Mouse (Mus musculus) kidney, embryonic 15.5 days (tissue): ENCODE results near the gene Abl2. TPM values are rescaled to one million over a fixed set of nuclear protein-coding genes. Genes with fewer than 3 reads are reported as not detected.
A peak's percentile ranks its signal among the peaks of the same experiment; 100 is the strongest.
"Not testable (repeated sequence)": the region's sequence is repeated elsewhere in the genome, so short reads cannot be mapped to it uniquely, and the experiment has no call there.

Experiments used
- ATAC-seq: fragments of 200-750 bp; cut with Nextera tagmentation; replicated peaks from 2 replicates; pipeline ENCODE4 v1.8.0; 2017; ENCODE audit warnings: moderate TSS enrichment; ENCODE audit not compliant: low FRiP score
- H3K27ac ChIP-seq: fragments of 300-500 bp; sonication (generic); 2 replicates; pipeline ENCODE4 v1.5.1; 2015; ENCODE audit warnings: mild to moderate bottlenecking, inconsistent platforms
- H3K27me3 ChIP-seq: fragments of 300-500 bp; sonication (generic); 2 replicates; pipeline ENCODE4 v1.6.1; 2015; ENCODE audit warnings: inconsistent platforms
- H3K36me3 ChIP-seq: fragments of 300-500 bp; sonication (generic); 2 replicates; pipeline ENCODE4 v1.6.1; 2015; ENCODE audit warnings: inconsistent platforms
- H3K4me1 ChIP-seq: fragments of 300-500 bp; sonication (generic); 2 replicates; pipeline ENCODE4 v1.6.1; 2015; ENCODE audit warnings: inconsistent platforms
- H3K4me2 ChIP-seq: fragments of 300-500 bp; sonication (generic); 2 replicates; pipeline ENCODE4 v1.6.1; 2015; ENCODE audit warnings: moderate library complexity, mild to moderate bottlenecking, inconsistent platforms
- H3K4me3 ChIP-seq: fragments of 300-500 bp; sonication (generic); replicated peaks from 2 replicates; pipeline ENCODE4 v1.5.1; 2015; ENCODE audit warnings: mild to moderate bottlenecking, inconsistent platforms
- H3K9ac ChIP-seq: fragments of 300-500 bp; sonication (generic); 2 replicates; pipeline ENCODE4 v1.6.1; 2015; ENCODE audit warnings: mild to moderate bottlenecking, inconsistent platforms
- H3K9me3 ChIP-seq: fragments of 300-500 bp; sonication (generic); replicated peaks from 2 replicates; pipeline ENCODE4 v1.6.1; 2016; ENCODE audit warnings: inconsistent platforms
- WGBS: fragments of 180-500 bp; shearing (Covaris S2); methylation state at CpG from one replicate; pipeline ENCODE4 v1.1.7; 2015; ENCODE audit warnings: mixed read lengths; 5-methylcytosine and 5-hydroxymethylcytosine counted together
- polyA plus RNA-seq: library from polyadenylated mRNA; unstranded; fragments of >200 nt; fragmentation: Nextera tagmentation; extraction: Ambion mirVana; gene quantifications from 2 replicates; pipeline ENCODE4 v1.2.1, GENCODE M21; 2015

The Abl2 gene
- polyA plus RNA-seq, 1 experiment from 2014 or later: 5.2 TPM

GRCm38 (mm10) chr1:156660660-156661236, 102.2 kb downstream of the Abl2 start:
- not testable (repeated sequence) for H3K9ac ChIP-seq, H3K4me3 ChIP-seq, H3K4me1 ChIP-seq, ATAC-seq, H3K27me3 ChIP-seq, H3K4me2 ChIP-seq, H3K36me3 ChIP-seq, H3K9me3 ChIP-seq
- 65% methylated on average over 21 of the region's 21 CpGs for WGBS
- 0 out of 2 replicates have a peak overlapping the region, but pooled peaks have one; percentile 2 for H3K27ac ChIP-seq

DNA sequence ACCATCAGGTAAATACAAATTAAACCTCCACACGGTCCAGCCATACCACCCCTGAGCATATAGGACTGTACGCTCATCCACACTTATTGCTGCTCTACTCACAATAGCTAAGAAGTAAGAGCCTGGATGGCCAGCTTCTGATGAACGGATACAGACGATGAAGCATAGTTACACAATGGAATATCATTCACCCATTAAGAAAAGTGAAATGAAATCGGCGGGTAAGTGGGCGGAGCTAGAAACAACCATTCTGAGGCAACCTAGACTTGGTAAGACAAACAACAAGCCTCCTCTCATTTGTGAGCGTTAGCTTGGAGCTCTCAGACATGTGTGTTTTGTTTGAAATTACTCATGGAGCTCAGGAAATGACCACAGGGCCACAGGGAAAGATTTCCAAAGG, 107.2 kb downstream of the Abl2 start:
- peaks cover 7% of the 10 kb centered on the region; the same call in 1 of the 2 replicates for H3K4me1 ChIP-seq
- no peak overlapping the region for H3K4me2 ChIP-seq
- no peaks in the 10 kb centered on the region for H3K27me3 ChIP-seq
- H3K4me3 ChIP-seq: no peak overlapping the region
- no peak overlapping the region for H3K27ac ChIP-seq
- no peaks in the 10 kb centered on the region for H3K9me3 ChIP-seq
- H3K9ac ChIP-seq: no peak overlapping the region
- WGBS: 92% methylated on average over 8 of the region's 8 CpGs
- ATAC-seq: no peak
- no peaks in the 10 kb centered on the region for H3K36me3 ChIP-seq

DNA sequence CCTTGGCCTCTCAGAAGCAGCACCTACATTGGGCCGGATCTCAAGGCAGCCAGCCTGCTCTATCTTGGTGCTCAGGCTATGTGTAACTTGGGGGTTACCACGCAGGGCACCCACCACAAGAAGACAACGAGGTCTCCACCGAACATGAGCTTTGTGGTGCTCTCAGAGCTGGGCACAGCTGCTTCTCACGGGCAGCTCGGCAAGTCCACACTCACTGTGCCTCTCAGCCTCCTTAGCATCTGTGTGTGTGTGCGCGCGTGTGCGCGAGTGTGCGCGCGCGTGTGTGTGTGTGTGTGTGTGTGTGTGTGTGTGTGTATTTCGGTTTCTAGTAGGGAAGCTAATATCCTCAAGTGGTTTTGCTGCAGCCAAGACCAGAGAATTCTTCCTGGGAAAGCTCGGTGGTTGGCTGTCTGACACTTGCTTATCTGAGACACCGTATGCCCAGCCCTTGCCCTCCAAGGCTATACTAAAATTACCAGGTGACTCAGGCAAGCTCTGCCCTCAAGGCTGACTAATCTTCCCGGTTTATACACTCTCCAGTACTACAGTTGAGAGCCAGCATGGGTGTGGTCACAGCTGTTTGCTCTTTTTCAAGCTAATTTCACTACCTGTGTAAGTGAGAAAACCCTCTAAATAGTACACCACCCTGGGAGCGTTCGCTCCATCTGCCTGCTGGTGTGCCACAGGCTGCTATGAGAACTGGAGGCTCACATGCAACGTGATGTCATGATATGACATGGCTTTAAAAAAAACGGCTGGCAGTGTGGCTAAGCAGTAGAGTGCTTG, 108.7 kb downstream of the Abl2 start:
- Histone ChIP-seq H3K9ac (no peak overlapping the region), H3K4me2 (no peak overlapping the region), H3K36me3 (no peaks in the 10 kb centered on the region), H3K4me1 (peaks cover 7% of the 10 kb centered on the region; the same call in 1 of the 2 replicates), H3K9me3 (no peaks in the 10 kb centered on the region), H3K27me3 (no peaks in the 10 kb centered on the region), H3K27ac (no peak overlapping the region), H3K4me3 (no peak overlapping the region)
- WGBS: 87% methylated on average over 23 of the region's 23 CpGs
- ATAC-seq: no peak

- Histone ChIP-seq H3K36me3 (no peaks in the 10 kb centered on the region), H3K9me3 (no peaks in the 10 kb centered on the region), H3K27me3 (no peaks in the 10 kb centered on the region), H3K4me2 (no peak overlapping the region), H3K9ac (no peak overlapping the region), H3K4me1 (peaks cover 17% of the 10 kb centered on the region), H3K4me3 (no peak overlapping the region), H3K27ac (no peak overlapping the region)
- WGBS: 27% methylated on average over 5 of the region's 5 CpGs
- ATAC-seq: no peak
Observed at GRCm38 (mm10) chr1:156668602-156669001, 110.0 kb downstream of the Abl2 start.

GRCm38 (mm10) chr1:156669208-156669983, 110.8 kb downstream of the Abl2 start:
- 56% methylated on average over 11 of the region's 11 CpGs for WGBS
- Histone ChIP-seq H3K4me2 (no peak overlapping the region), H3K9ac (no peak overlapping the region), H3K4me3 (no peak overlapping the region), H3K9me3 (no peaks in the 10 kb centered on the region), H3K27ac (no peak overlapping the region), H3K4me1 (peaks cover 20% of the 10 kb centered on the region), H3K36me3 (no peaks in the 10 kb centered on the region), H3K27me3 (no peaks in the 10 kb centered on the region)
- no peak for ATAC-seq

DNA sequence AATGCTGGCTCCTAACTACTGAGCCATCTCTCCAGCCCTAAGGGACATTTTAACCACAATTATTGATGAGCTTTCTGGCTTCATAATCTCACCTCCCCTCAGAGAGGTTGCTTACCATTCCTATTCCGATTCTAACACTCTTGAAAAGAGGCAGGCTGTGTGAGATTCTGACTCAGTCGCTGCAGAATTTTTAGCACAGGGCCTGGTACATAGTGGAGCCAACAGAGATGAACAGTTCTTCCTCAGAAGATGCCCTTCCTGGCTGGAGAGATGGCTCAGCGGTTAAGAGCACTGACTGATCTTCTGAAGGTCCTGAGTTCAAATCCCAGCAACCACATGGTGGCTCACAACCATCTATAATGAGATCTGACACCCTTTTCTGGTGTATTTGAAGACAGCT, 113.3 kb downstream of the Abl2 start:
- H3K9ac ChIP-seq: no peak overlapping the region
- H3K4me3 ChIP-seq: no peak overlapping the region
- H3K4me2 ChIP-seq: no peak overlapping the region
- 90% methylated on average over 3 of the region's 3 CpGs for WGBS
- no peaks in the 10 kb centered on the region for H3K27me3 ChIP-seq
- no peaks in the 10 kb centered on the region for H3K9me3 ChIP-seq
- no peaks in the 10 kb centered on the region for H3K36me3 ChIP-seq
- no peak overlapping the region for H3K27ac ChIP-seq
- ATAC-seq: no peak
- peaks cover 27% of the 10 kb centered on the region for H3K4me1 ChIP-seq

DNA sequence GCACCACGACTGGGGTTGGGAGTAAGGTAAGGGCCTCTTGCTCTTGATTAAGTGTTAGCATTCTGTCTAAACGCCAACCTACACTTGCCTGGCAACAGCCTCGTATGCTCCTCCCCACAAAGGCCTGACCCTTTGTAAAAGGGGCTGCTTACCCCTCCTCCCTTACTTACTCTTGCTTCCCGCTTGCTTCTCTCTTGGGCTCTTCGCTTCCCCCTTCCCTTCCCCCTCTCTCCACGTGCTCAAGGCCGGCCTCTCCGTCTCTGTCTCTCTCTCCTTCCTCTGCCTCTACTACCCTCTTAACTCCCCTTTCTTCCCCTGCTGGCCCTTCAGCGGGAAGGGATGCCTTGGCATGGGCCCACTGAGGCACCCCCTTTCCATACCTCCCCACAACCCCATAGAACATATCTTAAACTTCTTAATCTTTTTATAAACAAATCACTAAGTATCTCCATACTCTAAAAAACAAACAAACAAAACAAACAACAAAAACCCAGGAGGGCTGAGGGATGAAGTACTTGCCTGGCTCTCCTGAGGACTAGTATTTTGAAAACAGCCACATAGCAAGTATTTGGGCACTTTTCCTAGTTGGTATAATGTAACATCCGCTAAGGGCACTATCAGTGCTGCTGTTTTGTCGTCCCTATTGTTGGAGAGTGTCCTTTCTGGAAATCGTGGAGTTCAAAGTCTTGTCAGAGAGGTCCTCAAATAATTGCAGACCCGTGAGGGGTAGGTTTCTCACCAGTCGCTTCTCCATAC, 114.3 kb downstream of the Abl2 start:
- Histone ChIP-seq H3K36me3 (no peaks in the 10 kb centered on the region), H3K4me3 (peak overlapping the region; percentile 73), H3K4me1 (peaks cover 27% of the 10 kb centered on the region), H3K27me3 (no peaks in the 10 kb centered on the region), H3K9ac (peak overlapping the region; percentile 69; the same call in 1 of the 2 replicates), H3K27ac (no peak overlapping the region), H3K4me2 (peak overlapping the region; percentile 99), H3K9me3 (no peaks in the 10 kb centered on the region)
- WGBS: 15% methylated on average over 14 of the region's 14 CpGs
- ATAC-seq: no peak

- Histone ChIP-seq H3K36me3 (peaks cover 1% of the 10 kb centered on the region; the same call in 1 of the 2 replicates), H3K9me3 (no peaks in the 10 kb centered on the region), H3K4me2 (peak overlapping the region; percentile 99), H3K4me3 (peak overlapping the region; percentile 73), H3K4me1 (peaks cover 23% of the 10 kb centered on the region), H3K9ac (peak overlapping the region; percentile 69), H3K27me3 (no peaks in the 10 kb centered on the region), H3K27ac (peak overlapping the region; percentile 78)
- WGBS: 1% methylated on average over 29 of the region's 29 CpGs
- ATAC-seq: peak; percentile 55
Observed at GRCm38 (mm10) chr1:156673476-156674194, 115.0 kb downstream of the Abl2 start.

- H3K4me3 ChIP-seq: peak within 1 kb of the TSS; percentile 73
- peaks cover 20% of the 10 kb centered on the region for H3K4me1 ChIP-seq
- no peaks in the 10 kb centered on the region for H3K27me3 ChIP-seq
- H3K36me3 ChIP-seq: peaks cover 5% of the 10 kb centered on the region; the same call in 1 of the 2 replicates
- WGBS: 6% methylated on average over 37 of the region's 37 CpGs
- no peaks in the 10 kb centered on the region for H3K9me3 ChIP-seq
- peak within 1 kb of the TSS; percentile 99 for H3K4me2 ChIP-seq
- H3K27ac ChIP-seq: peak within 1 kb of the TSS; percentile 78
- peak within 1 kb of the TSS; percentile 69 for H3K9ac ChIP-seq
- peak; percentile 93 for ATAC-seq
Observed at GRCm38 (mm10) chr1:156674195-156675000, 115.8 kb downstream of the Abl2 start, which contains the start of gene Tor3a. Tor3a (minus strand) TSS chr1:156674356.

DNA sequence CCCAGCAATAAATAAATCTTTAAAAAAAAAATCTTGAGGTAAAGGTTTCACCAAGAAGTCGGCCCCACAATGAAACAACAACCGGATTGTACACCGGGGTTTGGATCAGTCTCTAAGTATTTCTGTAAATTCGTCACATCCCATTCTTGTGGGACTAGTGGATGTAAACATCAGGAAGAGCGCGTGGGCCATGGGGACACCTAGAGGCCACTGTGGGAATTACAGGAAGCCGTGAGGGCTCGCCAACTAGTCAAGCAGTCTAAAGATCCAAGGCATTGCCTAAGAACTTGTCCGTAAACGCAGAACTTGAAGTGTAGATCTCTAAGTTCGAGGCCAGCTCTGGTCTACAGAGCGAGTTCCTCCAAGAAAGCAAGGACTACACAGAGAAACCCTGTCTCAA, 117.6 kb downstream of the Abl2 start:
- no peak for ATAC-seq
- no peak overlapping the region for H3K9ac ChIP-seq
- WGBS: 44% methylated on average over 12 of the region's 12 CpGs
- H3K27me3 ChIP-seq: no peaks in the 10 kb centered on the region
- no peak overlapping the region for H3K4me3 ChIP-seq
- H3K9me3 ChIP-seq: no peaks in the 10 kb centered on the region
- H3K4me1 ChIP-seq: peaks cover 20% of the 10 kb centered on the region
- H3K36me3 ChIP-seq: peaks cover 23% of the 10 kb centered on the region
- H3K4me2 ChIP-seq: no peak overlapping the region
- H3K27ac ChIP-seq: no peak overlapping the region
